Mouse (Mus musculus): ENCODE data around the gene Pomc. TPM values are rescaled to one million over a fixed set of nuclear protein-coding genes. Genes with fewer than 3 reads are reported as not detected.

Pomc gene
- total and polyA plus RNA-seq, 3 experiments, result not detected

DNA sequence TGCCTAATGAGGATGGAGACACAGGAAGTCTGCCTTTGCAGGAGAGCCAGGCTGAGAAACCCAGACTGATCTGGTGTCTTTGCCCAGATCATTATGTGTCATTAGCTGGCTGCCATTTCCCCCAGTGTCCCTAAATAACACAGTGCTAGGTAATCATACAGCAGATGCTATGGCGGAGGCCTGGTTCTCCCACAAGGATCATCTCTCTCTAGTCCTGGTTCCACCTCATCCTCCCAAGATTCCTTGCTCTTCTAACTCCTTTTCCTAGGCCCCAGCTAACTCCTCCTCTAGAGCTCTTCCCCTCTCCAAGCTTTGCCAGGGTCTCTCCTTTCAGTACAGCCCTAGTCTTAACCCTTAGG, 26.2 kb downstream of the Pomc start:
- Histone ChIP-seq H3K36me3 (replicated peaks) (no peaks in the 10 kb centered on the region), H3K4me3 (ENCODE audit: low read depth, low read length) (no peak overlapping the region), H3K4me1 (ENCODE audit: insufficient read depth, low read depth, low read length) (no peaks in the 10 kb centered on the region), H3K9me3 (replicated peaks) (no peaks in the 10 kb centered on the region), H3K27me3 (ENCODE audit: insufficient read depth, low read length) (no peaks in the 10 kb centered on the region)
- no peak for TF ChIP-seq GATA1 (IDR thresholded peaks at IDR 0.05; ENCODE audit: borderline replicate concordance, low read length)
- no peak for DNase-seq (ENCODE audit: low spot score)
- ATAC-seq (ENCODE audit: extremely low read depth, insufficient number of reproducible peaks, low FRiP score, poor library complexity, severe bottlenecking), result no peak

DNA sequence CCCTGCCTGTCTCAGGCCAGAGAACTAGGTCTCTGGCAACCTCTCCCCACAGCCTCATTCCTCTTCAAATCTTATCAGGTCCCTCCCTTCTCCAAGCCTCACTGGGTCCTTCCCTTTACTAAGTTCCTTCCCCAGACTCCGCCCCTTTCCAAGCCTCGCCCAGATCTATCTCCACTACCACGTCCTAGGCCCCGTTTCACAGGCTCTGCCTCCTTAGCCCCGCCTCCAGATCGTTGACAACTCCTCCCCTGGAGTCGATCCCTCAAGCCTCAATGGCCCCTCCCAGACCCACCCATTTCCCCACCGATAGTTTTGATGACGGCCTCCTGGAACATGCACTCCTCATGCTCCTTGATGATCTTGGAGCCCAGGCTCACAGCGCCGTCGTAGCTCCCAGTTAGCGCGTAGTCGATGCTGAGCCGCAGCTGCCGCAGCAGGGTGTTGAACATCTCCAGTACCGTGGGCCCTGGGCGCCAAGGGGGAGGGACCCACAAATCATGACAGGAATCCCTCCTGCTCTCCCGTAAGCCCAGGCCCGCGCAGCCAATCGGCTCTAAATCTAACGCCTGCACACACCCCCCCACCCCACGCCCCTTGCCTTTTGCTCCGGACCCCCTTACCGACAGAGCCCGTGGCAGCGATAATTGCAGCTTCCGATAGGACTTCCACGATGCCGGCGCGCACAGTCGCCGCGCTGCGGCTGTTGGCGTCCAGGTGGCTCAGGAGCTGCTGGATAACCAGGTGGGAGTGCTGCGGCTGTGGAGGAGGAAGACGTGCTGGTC, 26.8 kb downstream of the Pomc start:
- no peaks in the 10 kb centered on the region for H3K27me3 ChIP-seq (ENCODE audit: insufficient read depth, low read length)
- H3K9me3 ChIP-seq (replicated peaks), result no peaks in the 10 kb centered on the region
- DNase-seq (ENCODE audit: low spot score) (no peak), ATAC-seq (ENCODE audit: extremely low read depth, insufficient number of reproducible peaks, low FRiP score, poor library complexity, severe bottlenecking) (no peak)
- no peak for TF ChIP-seq TAL1 (conservative IDR thresholded peaks at IDR 0.05; ENCODE audit: low read depth, low read length)
- no peaks in the 10 kb centered on the region for H3K4me1 ChIP-seq (ENCODE audit: insufficient read depth, low read depth, low read length)
- H3K36me3 ChIP-seq (replicated peaks), result no peaks in the 10 kb centered on the region
- no peak overlapping the region for H3K4me3 ChIP-seq (ENCODE audit: low read depth, low read length)

DNA sequence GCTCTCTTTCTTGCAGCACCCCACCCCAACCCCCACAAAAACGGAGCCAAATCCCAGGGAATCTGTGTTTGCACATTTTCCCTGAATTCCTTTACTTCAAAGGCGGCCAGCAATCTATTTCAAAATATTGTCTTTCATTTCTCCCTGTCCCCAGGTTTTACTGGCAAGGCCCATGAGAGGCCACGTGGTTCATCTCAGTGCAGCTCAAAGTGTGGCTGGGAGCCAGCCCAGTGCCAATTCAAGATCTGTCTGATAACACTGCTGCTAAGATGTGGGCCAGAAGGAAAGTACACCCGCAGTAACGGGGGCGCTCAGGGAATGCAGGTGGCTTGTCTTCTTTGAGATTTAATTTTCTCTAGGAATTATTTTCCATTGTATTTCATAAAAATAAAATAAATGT, 27.5 kb downstream of the Pomc start:
- no peak for DNase-seq (ENCODE audit: low spot score)
- TF ChIP-seq GATA2 (IDR thresholded peaks at IDR 0.05; ENCODE audit: borderline replicate concordance, low read depth, low read length) (no peak), CTCF (IDR thresholded peaks at IDR 0.05; ENCODE audit: low read depth, low read length) (no peak), TAL1 (conservative IDR thresholded peaks at IDR 0.05; ENCODE audit: low read depth, low read length) (no peak), POLR2AphosphoS5 (IDR thresholded peaks at IDR 0.05; ENCODE audit: insufficient replicate concordance, low read depth, low read length) (no peak), GATA1 (IDR thresholded peaks at IDR 0.05; ENCODE audit: borderline replicate concordance, low read length) (no peak)
- H3K27me3 ChIP-seq (ENCODE audit: insufficient read depth, low read length), result no peaks in the 10 kb centered on the region
- no peaks in the 10 kb centered on the region for H3K36me3 ChIP-seq (replicated peaks)
- no peak overlapping the region for H3K4me3 ChIP-seq (ENCODE audit: low read depth, low read length)
- no peaks in the 10 kb centered on the region for H3K4me1 ChIP-seq (ENCODE audit: insufficient read depth, low read depth, low read length)
- no peak for ATAC-seq (ENCODE audit: extremely low read depth, insufficient number of reproducible peaks, low FRiP score, poor library complexity, severe bottlenecking)
- no peaks in the 10 kb centered on the region for H3K9me3 ChIP-seq (replicated peaks)

DNA sequence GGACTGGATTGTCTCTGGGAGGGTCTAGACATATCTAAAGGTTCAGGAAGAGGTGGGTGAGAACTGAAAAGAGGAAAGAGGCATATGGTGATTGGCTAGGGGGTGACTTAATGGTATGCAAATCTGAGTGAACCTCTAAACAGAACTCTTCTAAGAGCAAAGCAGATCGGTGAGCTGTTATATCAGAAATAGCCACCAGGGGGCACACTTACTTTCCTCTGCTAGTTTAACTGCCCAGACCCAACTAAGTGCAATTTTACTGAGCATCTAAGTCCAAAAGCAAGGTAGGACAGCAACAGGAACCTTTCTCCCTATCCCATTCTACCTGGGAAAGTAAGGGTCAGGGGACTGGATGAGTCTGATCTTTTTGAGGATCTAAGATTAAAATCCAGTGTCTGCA, 29.0 kb downstream of the Pomc start:
- no peaks in the 10 kb centered on the region for H3K36me3 ChIP-seq (replicated peaks)
- H3K27me3 ChIP-seq (ENCODE audit: insufficient read depth, low read length), result no peaks in the 10 kb centered on the region
- ATAC-seq (ENCODE audit: extremely low read depth, insufficient number of reproducible peaks, low FRiP score, poor library complexity, severe bottlenecking) (peak; percentile 22; the same call in 1 of the 2 replicates), DNase-seq (ENCODE audit: low spot score) (peak; percentile 21)
- H3K4me1 ChIP-seq (ENCODE audit: insufficient read depth, low read depth, low read length), result no peaks in the 10 kb centered on the region
- peak; percentile 44 for TF ChIP-seq CTCF (IDR thresholded peaks at IDR 0.05; ENCODE audit: low read depth, low read length)
- TF ChIP-seq GATA1 (IDR thresholded peaks at IDR 0.05; ENCODE audit: borderline replicate concordance, low read length), result no peak
- no peak overlapping the region for H3K4me3 ChIP-seq (ENCODE audit: low read depth, low read length)
- H3K9me3 ChIP-seq (replicated peaks), result no peaks in the 10 kb centered on the region

DNA sequence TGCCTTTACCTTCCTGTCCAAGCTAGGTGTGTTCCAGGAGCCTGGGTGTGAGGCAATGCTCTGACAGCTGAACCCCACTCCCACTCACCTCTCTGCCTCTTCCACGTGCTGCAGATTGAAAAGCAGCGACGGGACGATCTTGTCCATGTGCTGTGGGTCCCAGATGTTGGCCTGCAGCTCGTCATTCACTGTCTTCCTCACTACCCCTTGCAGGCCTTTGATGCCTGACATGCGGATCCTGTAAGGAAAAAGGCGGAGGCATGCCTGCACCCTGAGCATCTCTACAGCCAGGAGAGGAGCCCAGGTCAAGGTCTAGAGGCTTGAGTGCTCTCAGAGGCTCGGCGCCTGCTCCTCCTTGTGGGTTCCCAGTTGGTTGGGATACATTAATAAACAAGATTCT, 29.7 kb downstream of the Pomc start:
- DNase-seq (ENCODE audit: low spot score), result no peak
- Histone ChIP-seq H3K4me1 (ENCODE audit: insufficient read depth, low read depth, low read length) (no peaks in the 10 kb centered on the region), H3K9me3 (replicated peaks) (no peaks in the 10 kb centered on the region), H3K36me3 (replicated peaks) (no peaks in the 10 kb centered on the region), H3K27me3 (ENCODE audit: insufficient read depth, low read length) (no peaks in the 10 kb centered on the region), H3K4me3 (ENCODE audit: low read depth, low read length) (no peak overlapping the region)
- TF ChIP-seq GATA1 (IDR thresholded peaks at IDR 0.05; ENCODE audit: borderline replicate concordance, low read length) (no peak), GATA2 (IDR thresholded peaks at IDR 0.05; ENCODE audit: borderline replicate concordance, low read depth, low read length) (no peak), TAL1 (conservative IDR thresholded peaks at IDR 0.05; ENCODE audit: low read depth, low read length) (no peak), POLR2AphosphoS5 (IDR thresholded peaks at IDR 0.05; ENCODE audit: insufficient replicate concordance, low read depth, low read length) (no peak), CTCF (IDR thresholded peaks at IDR 0.05; ENCODE audit: low read depth, low read length) (no peak)
- ATAC-seq (ENCODE audit: extremely low read depth, insufficient number of reproducible peaks, low FRiP score, poor library complexity, severe bottlenecking), result no peak

DNA sequence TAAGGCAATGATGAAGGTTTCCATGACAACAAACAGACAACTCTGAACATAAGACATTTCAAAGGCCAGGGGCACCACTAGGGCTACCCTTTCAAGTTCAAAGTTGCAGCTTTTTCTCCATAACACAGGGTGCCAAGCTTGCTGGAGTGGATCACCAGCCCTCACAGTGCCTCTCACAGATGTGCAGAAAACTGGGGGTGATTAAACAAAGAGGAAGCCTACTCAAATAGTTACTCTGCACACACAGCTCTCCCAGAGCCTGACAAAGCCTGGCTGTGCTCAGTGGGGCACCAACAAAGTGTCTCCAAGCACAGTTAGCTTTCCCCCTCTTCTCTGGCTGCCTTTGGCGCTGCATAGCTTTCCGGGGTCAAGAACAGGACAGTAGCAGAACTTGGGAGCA, 35.2 kb downstream of the Pomc start:
- Histone ChIP-seq H3K4me1 (ENCODE audit: insufficient read depth, low read depth, low read length) (no peaks in the 10 kb centered on the region), H3K4me3 (ENCODE audit: low read depth, low read length) (no peak overlapping the region), H3K27me3 (ENCODE audit: insufficient read depth, low read length) (no peaks in the 10 kb centered on the region; the same call in 1 of the 2 replicates), H3K36me3 (replicated peaks) (no peaks in the 10 kb centered on the region), H3K9me3 (replicated peaks) (no peaks in the 10 kb centered on the region)
- no peak for DNase-seq (ENCODE audit: low spot score)
- TF ChIP-seq POLR2AphosphoS5 (IDR thresholded peaks at IDR 0.05; ENCODE audit: insufficient replicate concordance, low read depth, low read length) (no peak), GATA1 (IDR thresholded peaks at IDR 0.05; ENCODE audit: borderline replicate concordance, low read length) (no peak), CTCF (IDR thresholded peaks at IDR 0.05; ENCODE audit: low read depth, low read length) (no peak), GATA2 (IDR thresholded peaks at IDR 0.05; ENCODE audit: borderline replicate concordance, low read depth, low read length) (no peak), TAL1 (conservative IDR thresholded peaks at IDR 0.05; ENCODE audit: low read depth, low read length) (no peak)
- no peak for ATAC-seq (ENCODE audit: extremely low read depth, insufficient number of reproducible peaks, low FRiP score, poor library complexity, severe bottlenecking)

DNA sequence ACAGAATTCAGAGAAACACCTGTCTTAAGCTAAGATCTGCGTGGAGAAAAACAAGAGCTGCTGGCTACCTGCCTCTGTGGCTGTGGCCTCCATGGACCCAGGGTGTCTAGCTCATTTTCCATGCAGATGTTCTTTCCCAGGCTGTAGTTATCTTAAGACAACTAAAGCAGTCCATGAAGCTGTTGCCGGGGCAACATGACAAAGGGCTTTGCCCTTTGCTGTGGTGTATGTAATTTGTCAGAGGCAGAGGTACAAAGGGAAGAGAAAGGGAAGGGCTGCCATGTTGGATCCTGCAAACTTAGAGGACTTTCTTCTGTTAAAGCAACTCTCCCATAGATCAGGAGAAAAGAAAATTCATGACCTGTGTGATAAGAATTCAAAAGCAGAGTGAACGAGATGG, 36.3 kb downstream of the Pomc start:
- Histone ChIP-seq H3K4me3 (ENCODE audit: low read depth, low read length) (no peak overlapping the region), H3K9me3 (replicated peaks) (no peaks in the 10 kb centered on the region), H3K4me1 (ENCODE audit: insufficient read depth, low read depth, low read length) (no peaks in the 10 kb centered on the region), H3K36me3 (replicated peaks) (no peaks in the 10 kb centered on the region), H3K27me3 (ENCODE audit: insufficient read depth, low read length) (no peaks in the 10 kb centered on the region; the same call in 1 of the 2 replicates)
- DNase-seq (ENCODE audit: low spot score) (no peak), ATAC-seq (ENCODE audit: extremely low read depth, insufficient number of reproducible peaks, low FRiP score, poor library complexity, severe bottlenecking) (no peak)
- no peak for TF ChIP-seq TAL1 (conservative IDR thresholded peaks at IDR 0.05; ENCODE audit: low read depth, low read length)
- TF ChIP-seq GATA1 (IDR thresholded peaks at IDR 0.05; ENCODE audit: borderline replicate concordance, low read length), result no peak
- no peak for TF ChIP-seq POLR2AphosphoS5 (IDR thresholded peaks at IDR 0.05; ENCODE audit: insufficient replicate concordance, low read depth, low read length)
- no peak for TF ChIP-seq CTCF (IDR thresholded peaks at IDR 0.05; ENCODE audit: low read depth, low read length)
